Mouse (Mus musculus): ENCODE data around the gene Ppp1r2.

The Ppp1r2 gene

DNA sequence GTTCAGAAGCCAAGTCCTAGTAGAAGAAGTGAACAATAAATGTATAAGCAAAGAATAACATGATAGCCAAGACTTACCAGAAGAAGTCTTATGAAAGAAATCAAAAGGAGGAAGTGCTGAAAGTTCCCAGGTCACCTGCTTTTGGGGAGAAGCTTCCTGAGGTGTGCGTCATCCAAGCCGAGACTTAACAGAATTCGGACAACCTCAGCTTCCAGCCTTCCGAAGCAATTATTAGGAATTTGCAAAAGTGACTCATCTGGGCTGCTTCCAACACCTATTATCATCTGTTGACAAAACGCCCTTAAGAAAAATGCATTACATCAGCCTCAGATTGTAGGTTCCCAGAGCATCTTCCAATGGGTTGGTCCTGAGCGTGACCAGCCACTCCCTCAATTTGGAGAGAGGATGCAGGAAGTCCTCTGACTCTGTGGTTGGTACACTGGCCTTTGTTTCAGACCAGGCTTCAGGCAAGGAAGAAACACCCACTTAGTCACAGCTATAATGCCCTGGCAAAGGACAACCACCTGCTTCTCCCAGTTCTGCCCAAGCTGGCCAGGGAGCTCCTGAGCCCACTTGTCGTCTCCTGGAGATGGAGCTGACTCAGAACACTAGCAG is 15.8 kb upstream of the Ppp1r2 start:
- no peak for DNase-seq (ENCODE audit: low read depth in 2 of 2, low spot score in 2 of 2)

DNA sequence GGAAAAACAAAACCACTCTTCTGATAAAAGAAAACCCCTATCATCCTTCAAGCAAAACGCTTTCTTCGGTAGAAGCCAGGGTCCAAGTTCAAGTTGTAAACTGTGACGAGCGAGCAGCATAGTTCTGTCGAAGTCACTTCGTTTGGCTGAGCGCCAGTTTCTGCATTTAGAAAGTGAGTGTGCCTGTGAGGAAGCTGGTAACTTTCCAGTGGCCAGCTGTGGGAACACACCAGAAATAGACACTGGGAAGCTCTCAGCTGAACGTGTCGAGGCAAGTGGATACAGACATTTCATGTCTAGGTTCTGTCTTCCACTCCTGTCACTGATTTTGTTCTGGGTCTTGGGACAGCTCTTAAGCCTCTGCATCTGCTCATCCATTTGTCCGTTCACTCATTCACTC is 15.2 kb upstream of the Ppp1r2 start:
- no peak for DNase-seq (ENCODE audit: low read depth in 2 of 2, low spot score in 2 of 2)

DNA sequence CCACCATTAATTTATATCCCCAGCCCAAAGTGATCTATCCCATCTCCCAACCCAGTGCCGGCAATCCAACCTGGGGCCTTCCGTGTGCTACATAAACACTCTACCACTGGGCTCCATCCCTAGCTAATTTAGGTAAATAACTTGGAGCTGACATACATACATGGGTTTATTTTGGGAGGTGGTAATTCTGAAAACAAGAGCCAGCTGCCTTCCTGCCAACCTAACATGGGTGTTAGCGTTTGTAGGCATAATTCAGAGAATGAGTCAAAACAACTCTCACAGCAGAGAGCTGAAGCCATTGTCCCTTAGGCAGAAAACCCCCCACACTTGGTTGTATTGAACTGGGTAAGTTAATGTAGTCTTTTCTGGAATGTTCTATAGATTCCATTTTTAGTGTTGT is 12.6 kb upstream of the Ppp1r2 start:
- DNase-seq (ENCODE audit: low read depth in 2 of 2, low spot score in 2 of 2) = no peak

DNA sequence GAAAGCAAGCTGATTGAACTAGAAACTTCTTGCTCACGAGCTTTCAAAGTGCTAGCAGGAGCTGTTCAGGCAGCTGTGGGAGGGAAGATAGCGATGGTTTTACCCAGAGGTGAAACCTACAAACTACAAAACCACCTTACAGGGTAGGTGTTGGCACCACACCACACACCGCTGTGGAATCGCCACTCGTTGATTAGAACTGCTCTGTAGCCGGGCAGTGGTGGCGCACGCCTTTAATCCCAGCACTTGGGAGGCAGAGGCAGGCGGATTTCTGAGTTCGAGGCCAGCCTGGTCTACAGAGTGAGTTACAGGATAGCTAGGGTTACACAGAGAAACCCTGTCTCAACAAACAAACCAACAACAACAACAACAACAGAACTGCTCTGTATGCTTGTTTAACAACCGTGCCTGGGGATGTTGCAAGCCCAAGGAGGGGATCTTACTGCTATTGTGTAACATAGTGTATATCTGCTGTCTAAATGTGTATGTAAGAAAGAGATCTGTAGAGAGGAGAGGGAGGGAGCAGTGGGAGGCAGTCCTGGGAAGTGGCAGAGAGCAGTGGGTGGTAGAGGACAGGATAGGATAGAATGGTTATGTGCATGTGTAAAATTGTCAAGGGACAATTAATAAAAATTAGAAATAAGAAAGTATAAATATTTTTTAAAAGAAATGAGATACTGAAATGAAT is 11.9 kb upstream of the Ppp1r2 start:
- DNase-seq (ENCODE audit: low read depth in 2 of 2, low spot score in 2 of 2) = no peak

DNA sequence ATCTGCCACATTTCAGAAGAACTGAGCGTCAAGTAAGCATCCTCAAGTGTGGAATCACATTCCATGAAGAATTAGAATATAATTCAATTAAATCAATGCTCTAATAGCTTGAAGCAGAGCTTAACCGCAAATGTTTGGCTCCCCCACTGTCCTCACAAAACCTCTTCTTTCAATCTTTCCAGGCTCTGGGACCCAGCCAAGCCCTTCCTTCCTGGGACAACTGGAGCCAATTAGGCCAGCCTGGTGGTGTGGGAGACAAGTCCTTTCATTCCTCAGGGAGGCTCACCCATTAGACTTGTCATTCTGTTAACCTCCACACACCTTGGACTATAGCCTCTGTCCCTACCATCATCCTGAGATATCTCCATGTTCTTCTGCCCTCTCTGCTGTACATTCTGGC is 6.9 kb upstream of the Ppp1r2 start:
- no peak for DNase-seq (ENCODE audit: low read depth in 2 of 2, low spot score in 2 of 2)

DNA sequence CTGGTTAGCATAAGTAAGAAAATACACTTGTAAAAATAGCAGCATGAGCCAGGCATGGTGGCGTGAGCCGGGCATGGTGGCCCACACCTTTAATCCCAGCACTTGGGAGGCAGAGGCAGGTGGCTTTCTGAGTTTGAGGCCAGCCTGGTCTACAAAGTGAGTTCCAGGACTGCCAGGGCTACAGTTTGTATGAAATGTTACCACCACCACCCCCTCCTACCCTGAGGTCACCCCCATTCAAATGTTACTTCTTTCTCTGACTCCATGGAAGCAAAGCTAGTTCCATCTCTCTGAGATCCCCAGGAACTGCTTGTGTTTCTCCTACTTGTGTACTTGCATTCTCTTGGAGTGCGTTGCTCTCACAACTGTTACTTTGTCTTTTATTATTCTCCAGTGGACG is 5.1 kb upstream of the Ppp1r2 start:
- DNase-seq (ENCODE audit: low read depth in 2 of 2, low spot score in 2 of 2) = no peak

DNA sequence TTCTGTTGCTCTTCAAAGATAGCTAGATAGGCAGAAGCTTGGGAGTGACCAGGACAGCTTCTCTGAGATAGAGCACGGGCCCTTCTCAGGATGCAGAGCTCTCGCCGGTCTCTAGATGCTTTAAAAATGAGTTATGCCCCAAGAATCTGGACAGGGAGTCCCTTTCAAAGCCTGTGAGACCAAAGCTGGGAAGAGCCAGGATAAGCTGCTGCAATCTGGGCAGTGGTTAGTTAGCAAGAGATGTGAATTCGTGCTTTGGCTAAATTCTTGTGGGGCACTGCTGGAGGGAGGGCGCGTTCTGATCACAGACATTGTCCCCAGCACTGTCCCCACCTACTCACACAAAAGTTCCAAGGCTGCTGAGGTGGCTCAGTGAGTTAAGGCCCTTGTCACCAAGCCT is 3.5 kb upstream of the Ppp1r2 start:
- no peak for DNase-seq (ENCODE audit: low read depth in 2 of 2, low spot score in 2 of 2)

DNA sequence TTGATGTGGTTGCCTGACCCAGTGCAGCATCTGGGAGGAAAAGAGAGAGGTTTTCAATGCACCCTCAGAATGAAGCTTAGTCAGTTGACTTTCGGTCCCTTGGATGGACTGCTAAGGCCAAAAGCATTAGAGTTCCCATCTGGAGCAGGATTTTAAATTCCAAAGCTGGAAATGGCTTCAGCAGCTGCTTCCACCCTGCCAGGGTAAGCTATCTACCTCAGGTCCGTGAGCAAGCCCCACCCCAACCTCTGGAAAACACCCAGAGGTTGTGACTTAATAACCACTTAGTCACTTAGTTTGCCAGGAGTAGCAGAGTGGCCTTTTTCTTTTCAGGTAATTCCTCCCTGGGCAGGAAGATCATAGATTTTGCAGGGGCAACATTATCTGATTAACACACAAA is 3.0 kb upstream of the Ppp1r2 start:
- no peak for DNase-seq (ENCODE audit: low read depth in 2 of 2, low spot score in 2 of 2)

DNA sequence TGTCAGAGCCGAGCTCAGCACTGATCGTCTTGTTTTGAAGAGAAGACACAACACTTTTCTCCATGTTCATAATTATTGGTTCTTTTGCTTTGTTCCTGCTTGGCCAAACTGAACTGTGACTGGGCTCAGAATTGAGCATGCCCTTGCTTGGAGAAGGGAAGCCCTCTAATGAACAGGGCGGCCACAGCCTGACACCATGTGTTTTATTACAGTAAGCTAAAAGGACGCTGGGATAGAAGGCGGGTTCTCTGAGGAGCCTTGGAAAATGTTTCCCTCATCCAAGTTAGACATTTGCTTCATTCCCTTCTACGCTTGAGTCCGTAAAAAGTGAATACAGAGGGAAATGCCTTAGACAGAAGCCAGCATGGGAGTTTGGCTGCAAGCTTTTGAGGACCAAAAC is 1.9 kb upstream of the Ppp1r2 start:
- no peak for DNase-seq (ENCODE audit: low read depth in 2 of 2, low spot score in 2 of 2)

DNA sequence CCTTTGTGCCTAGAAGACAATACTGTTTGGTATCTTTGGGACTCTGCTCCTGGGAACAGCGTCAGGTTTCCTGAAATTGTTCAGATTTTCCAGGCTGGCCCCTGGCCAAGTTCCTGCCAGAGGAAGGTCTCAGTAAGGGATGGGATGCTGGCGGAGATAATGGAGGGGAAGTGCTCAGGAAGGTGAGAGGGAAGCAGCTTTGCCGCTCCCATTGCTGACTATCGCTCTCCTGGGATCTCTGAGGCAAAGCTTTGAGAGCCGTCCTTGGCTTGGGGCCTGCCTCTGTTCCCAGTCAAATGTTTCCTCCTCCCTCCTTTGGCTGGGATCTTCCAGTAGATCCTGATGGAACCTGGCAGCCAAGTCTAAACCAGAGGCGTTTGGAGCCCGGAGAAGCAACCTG is 1.5 kb upstream of the Ppp1r2 start:
- no peak for DNase-seq (ENCODE audit: low read depth in 2 of 2, low spot score in 2 of 2)

DNA sequence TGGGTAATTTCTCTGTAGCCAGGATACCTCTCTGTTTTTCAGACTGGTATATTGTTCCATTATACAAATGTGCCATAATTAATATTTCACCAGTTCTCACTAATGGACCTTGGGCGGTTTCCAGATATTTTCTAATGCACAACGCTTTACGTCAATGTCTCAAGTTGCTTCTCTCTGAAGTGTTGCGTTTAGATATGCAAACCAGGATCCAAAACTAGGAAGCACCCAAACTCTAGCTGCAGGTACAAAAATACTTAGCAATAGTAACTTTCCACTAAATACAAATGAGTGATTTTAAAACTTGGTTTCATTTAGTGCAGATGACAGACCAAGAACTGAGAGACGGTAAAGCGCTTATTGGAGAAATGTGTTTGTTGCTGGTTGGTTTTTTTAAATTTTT is 993 bp downstream of the Ppp1r2 start:
- DNase-seq (ENCODE audit: low read depth in 2 of 2, low spot score in 2 of 2) = no peak

DNA sequence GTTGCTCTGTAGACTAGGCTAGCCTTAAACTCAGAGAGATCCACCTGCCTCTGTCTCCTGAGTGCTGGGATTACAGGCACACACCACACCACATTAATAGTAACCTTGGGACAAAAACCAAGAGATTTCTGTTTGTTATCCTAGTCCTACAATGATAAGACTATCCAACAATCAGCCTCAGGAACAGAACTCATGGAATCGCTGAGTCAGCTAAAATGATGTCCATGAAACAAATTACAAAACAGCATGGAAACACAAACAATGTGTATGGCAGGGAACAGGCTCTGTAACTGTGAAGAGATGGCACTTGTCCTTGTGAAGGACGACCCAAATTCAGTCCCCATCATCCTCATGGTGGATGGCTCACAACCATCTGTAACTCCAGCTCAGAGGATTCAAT is 8.4 kb downstream of the Ppp1r2 start:
- no peak for DNase-seq (ENCODE audit: low read depth in 2 of 2, low spot score in 2 of 2)

DNA sequence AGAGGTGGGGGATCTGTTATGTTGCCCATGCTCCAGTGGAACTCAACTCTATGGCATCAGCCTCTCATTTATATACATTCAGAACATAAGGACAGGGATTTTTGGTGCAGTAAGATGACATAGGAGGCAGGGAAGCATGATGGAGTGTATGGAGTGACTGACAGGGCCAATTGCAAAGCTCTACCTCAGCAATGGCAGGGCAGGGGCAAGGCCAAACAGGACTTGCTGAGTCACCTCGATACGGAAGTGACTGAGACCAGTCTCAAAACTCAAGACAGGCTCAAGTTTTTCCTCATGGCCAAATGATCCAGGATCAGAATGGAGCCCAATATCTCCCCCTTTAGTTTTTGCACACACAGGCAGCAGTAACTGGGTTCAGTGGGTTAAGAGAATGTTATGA is 18.9 kb downstream of the Ppp1r2 start:
- DNase-seq (ENCODE audit: low read depth in 2 of 2, low spot score in 2 of 2) = no peak

DNA sequence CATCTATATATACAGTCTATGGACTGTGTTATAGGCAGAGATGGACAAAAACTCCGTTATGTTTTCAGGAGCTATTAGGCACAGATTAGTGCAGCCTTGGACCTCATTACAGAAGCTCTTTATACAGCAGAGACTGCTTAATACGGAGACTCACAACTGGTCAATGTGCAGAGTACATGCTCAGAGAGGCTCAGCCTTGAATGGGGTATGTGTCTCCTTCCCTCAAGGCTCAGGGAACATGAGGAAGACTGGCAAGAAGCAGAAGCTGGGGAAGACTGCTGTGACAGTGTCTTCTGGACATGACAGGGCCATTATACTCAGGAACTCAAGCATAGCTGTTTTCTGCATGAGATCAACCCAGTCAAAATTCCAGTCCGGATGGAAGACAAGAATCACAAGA is 19.4 kb downstream of the Ppp1r2 start:
- DNase-seq (ENCODE audit: low read depth in 2 of 2, low spot score in 2 of 2) = no peak

DNA sequence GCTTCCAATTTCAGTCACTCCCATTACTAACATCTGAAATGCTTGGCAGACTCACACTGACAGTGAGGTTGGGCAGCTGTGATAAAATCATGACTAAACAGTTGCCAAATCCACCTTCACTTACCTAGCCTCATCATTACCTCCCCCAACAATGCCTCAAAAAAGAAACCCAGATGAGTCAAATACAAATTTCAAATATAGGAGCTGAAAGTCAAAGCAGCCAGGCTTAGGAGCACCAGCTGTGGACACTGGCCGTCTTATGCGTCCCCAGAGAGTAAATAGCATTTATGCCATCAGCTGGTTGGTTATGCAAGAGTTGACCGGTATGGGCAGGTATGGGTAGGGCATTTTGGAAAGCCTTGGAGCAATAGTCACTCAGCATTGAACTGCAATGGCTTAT is 25.7 kb downstream of the Ppp1r2 start:
- no peak for DNase-seq (ENCODE audit: low read depth in 2 of 2, low spot score in 2 of 2)

DNA sequence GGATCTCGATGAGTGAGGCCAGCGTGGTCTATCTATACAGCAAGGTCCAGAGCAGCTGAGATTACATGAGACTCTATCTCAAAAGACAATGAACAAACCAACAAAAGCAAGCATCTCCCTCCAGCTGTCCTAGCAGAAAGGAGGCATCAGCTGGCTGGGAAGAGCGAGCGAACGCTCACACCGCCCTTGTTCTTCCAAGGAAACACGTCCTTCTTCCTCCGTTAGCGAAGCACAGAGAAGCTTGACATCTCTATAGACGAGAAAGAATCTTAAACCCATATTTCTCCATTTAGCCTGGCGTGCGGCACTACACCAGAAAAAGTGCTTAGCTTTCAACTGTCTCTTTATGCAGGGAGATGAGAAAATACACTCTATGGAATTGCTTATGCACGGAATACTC is 26.4 kb downstream of the Ppp1r2 start:
- no peak for DNase-seq (ENCODE audit: low read depth in 2 of 2, low spot score in 2 of 2)

DNA sequence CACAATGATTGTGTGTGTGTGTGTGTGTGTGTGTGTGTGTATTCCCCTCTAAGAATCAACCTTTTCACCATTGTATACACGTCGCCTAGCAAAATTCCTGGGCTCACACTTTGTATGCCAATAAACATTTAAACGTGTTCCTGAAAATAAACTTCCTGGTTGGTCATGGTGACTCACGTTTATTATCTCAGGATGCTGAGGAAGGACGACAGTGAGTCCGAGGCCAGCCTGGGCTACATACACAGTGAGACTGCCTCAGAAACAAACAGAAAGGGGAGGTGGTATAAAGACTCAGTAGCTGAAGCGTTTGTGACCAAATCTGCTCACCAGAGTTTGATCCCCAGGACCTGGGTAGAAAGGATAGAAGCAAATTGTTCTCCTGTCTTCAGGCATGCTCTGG is 27.6 kb downstream of the Ppp1r2 start:
- DNase-seq (ENCODE audit: low read depth in 2 of 2, low spot score in 2 of 2) = no peak

DNA sequence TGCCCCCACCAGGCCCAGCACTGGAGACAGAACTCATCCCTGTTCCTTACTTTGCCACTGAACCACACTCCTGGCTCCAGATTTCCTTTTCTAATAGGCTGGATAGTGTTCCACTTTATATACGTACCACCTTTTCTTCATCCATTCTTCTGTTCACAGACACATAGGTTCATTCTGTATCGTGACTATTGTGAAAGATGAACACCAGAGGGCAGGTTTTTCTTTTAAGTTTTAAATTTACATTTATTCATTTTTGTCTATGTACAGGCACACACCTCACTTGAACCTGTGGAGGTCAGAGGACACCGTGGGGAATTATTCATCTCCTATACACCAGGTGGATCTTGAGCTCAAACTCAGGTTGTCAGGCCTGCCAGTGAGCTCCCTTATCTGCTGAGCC is 31.0 kb downstream of the Ppp1r2 start:
- no peak for DNase-seq (ENCODE audit: low read depth in 2 of 2, low spot score in 2 of 2)

DNA sequence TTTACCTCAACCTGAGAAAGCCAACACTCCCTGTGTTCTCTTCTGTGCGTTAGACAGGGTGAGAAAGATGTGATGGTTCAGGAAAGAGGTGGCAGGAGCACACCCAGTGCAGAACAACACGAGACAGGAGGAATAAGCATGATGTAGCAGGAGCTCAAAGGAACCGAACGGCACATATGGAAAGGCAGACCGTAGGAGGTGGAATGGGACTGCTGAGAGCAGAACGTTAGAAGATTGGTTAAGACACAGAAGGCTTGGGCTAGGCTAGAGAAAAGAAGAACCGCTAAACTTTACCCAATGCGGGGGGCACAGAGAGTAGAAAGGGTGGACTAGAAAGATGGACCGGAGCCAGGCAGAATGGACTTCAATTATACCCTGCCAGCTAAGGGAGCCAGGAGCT is 33.6 kb downstream of the Ppp1r2 start:
- DNase-seq (ENCODE audit: low read depth in 2 of 2, low spot score in 2 of 2) = no peak

DNA sequence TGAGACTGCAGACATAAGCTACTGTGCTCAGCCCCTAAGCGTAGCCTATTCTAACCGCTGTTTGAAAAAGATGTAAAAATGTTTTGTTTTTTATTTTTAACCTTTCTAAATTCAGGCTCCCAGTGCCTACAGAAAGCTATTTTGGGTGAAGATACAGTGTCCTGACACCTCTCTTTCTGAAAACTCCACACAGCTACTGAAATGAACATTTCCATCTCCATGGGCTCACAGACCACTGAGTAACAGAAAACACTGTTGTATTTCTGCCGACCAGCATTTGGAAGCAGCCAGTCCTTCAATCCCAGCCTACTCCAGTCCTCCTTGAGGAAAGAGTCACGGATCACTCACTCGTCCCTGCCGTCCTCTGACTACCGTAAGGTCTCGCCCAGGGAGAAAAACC is 34.5 kb downstream of the Ppp1r2 start:
- no peak for DNase-seq (ENCODE audit: low read depth in 2 of 2, low spot score in 2 of 2)

DNA sequence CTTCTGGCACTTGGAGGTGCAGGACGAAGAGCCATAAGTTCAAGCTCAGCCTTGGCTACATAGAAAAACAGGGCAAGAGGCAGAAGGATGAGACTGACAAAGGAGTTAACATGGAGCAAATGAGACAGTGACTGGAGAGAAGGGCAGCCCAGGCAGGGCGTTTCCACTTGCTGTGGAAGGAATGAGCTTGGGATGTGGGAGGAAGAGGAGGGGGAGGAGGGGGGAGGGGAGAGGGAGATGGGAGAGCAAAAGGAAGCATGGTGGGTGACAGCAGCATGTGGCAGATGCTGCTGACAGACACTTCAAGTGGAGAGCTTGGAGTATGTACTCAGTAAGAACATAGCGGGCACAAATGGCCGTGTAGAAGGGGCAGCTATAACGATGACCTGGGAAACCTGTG is 36.8 kb downstream of the Ppp1r2 start:
- no peak for DNase-seq (ENCODE audit: low read depth in 2 of 2, low spot score in 2 of 2)

DNA sequence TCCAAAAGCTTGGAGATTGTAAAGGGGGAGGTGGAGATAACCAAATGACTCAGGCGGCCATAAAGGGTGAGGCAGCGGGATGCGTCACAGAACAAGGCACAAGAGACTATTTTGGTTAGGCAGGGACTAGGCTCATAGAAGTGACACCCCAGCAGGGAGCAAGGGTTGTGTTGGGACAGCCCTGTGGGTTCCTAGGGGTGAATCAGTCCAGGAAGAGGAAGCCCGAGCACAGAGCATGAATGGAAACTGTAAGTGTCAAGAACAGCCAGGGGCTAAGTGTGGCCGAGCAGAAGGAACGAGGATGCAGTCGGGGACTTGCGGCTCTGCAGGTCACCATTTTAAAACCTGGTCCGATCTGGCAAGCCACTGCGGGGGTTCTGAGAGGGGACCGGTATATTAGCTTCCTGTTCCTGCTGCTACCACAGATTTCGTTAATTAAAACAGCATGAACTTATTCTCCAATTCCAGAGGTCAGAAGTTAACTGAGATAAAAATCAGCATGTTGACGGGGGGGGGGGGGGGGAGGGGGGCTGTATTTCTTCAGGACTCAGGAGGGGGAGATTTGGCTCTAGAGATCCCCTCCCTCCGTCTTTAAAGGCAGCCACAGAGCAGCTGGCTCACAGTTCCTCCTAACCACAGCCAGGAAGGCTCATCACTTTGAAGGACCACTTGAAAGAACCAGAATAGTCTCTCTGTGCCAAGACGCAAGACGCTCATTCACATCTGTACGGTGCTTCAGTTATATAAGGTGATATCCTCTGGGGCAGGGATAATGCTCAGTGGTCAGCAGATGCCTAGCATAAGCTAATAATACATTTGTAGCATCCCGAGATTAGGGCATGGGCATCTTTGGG is 39.4 kb downstream of the Ppp1r2 start:
- peak; percentile 37 to 46 for DNase-seq (ENCODE audit: low read depth in 2 of 2, low spot score in 2 of 2)

Data from CD8-positive naive resting alpha-beta T cell, adult 2 months (primary cell).